Mouse (Mus musculus): ENCODE measurements around the gene Dr1.

GRCm38 (mm10) chr5:108255259-108255658 lies 13.4 kb upstream of the Dr1 start:
- TF ChIP-seq CTCF (conservative IDR thresholded peaks at IDR 0.05; ENCODE audit: low read length) (no peak), NANOG (IDR thresholded peaks at IDR 0.05; ENCODE audit: borderline replicate concordance, low read length) (no peak)
